Mouse (Mus musculus): ENCODE measurements around the gene Mcemp1. TPM values are rescaled to one million over a fixed set of nuclear protein-coding genes. Genes with fewer than 3 reads are reported as not detected.

Gene Mcemp1
- polyA plus RNA-seq, 1 experiment from 2014 or later = 0.62 TPM

GRCm38 (mm10) chr8:3682435-3682834, 16.9 kb downstream of the Mcemp1 start:
- Histone ChIP-seq H3K36me3 (ENCODE audit: control insufficient read depth, insufficient read depth, low read length) (peaks cover 18% of the 10 kb centered on the region), H3K4me2 (ENCODE audit: low read depth, low read length) (no peak overlapping the region), H3K4me1 (ENCODE audit: control insufficient read depth, insufficient read depth, low read length) (peaks cover 5% of the 10 kb centered on the region; the same call in 1 of the 2 replicates), H3K9me3 (ENCODE audit: control insufficient read depth, low read length) (no peaks in the 10 kb centered on the region), H3K9ac (ENCODE audit: low read depth, low read length) (no peak overlapping the region), H3K27ac (ENCODE audit: low read length) (no peak overlapping the region), H3K27me3 (replicated peaks; ENCODE audit: control insufficient read depth, insufficient read depth, low read length) (no peaks in the 10 kb centered on the region), H3K4me3 (ENCODE audit: low read length) (no peak overlapping the region)
- no peak for ATAC-seq
- WGBS = 90% methylated on average over 5 of the region's 5 CpGs

- no peak overlapping the region for H3K4me3 ChIP-seq (ENCODE audit: low read length)
- H3K27me3 ChIP-seq (replicated peaks; ENCODE audit: control insufficient read depth, insufficient read depth, low read length) = no peaks in the 10 kb centered on the region
- peaks cover 18% of the 10 kb centered on the region for H3K36me3 ChIP-seq (ENCODE audit: control insufficient read depth, insufficient read depth, low read length)
- WGBS = 78% methylated on average over 6 of the region's 6 CpGs
- no peaks in the 10 kb centered on the region for H3K9me3 ChIP-seq (ENCODE audit: control insufficient read depth, low read length)
- no peak overlapping the region for H3K27ac ChIP-seq (ENCODE audit: low read length)
- no peak overlapping the region for H3K9ac ChIP-seq (ENCODE audit: low read depth, low read length)
- no peak for ATAC-seq
- H3K4me1 ChIP-seq (ENCODE audit: control insufficient read depth, insufficient read depth, low read length) = no peaks in the 10 kb centered on the region
- H3K4me2 ChIP-seq (ENCODE audit: low read depth, low read length) = no peak overlapping the region
Observed at GRCm38 (mm10) chr8:3683408-3684176, 18.0 kb downstream of the Mcemp1 start.

DNA sequence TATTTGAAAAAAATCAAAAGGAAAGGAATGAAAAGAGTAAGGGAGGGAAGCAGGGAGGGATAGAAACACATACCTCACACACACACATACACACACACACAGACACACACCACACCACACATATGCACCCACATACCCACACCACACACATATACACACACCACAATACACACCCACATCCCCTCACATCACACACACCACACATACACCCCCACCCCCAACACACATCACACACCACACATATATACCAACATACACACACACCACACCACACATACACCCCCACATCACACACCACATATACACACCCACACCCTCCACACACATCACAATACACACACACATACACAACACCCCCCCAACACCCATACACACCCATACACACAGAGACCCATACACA, 19.0 kb downstream of the Mcemp1 start:
- no peak for ATAC-seq
- Histone ChIP-seq H3K4me3 (ENCODE audit: low read length) (no peak overlapping the region), H3K9ac (ENCODE audit: low read depth, low read length) (no peak overlapping the region), H3K27me3 (replicated peaks; ENCODE audit: control insufficient read depth, insufficient read depth, low read length) (no peaks in the 10 kb centered on the region), H3K9me3 (ENCODE audit: control insufficient read depth, low read length) (no peaks in the 10 kb centered on the region), H3K4me1 (ENCODE audit: control insufficient read depth, insufficient read depth, low read length) (no peaks in the 10 kb centered on the region), H3K36me3 (ENCODE audit: control insufficient read depth, insufficient read depth, low read length) (peaks cover 10% of the 10 kb centered on the region), H3K4me2 (ENCODE audit: low read depth, low read length) (no peak overlapping the region), H3K27ac (ENCODE audit: low read length) (no peak overlapping the region)

GRCm38 (mm10) chr8:3685422-3685821, 19.9 kb downstream of the Mcemp1 start:
- Histone ChIP-seq H3K4me3 (ENCODE audit: low read length) (no peak overlapping the region), H3K4me2 (ENCODE audit: low read depth, low read length) (no peak overlapping the region), H3K27ac (ENCODE audit: low read length) (no peak overlapping the region), H3K9me3 (ENCODE audit: control insufficient read depth, low read length) (no peaks in the 10 kb centered on the region), H3K9ac (ENCODE audit: low read depth, low read length) (no peak overlapping the region), H3K4me1 (ENCODE audit: control insufficient read depth, insufficient read depth, low read length) (no peaks in the 10 kb centered on the region), H3K36me3 (ENCODE audit: control insufficient read depth, insufficient read depth, low read length) (peaks cover 5% of the 10 kb centered on the region), H3K27me3 (replicated peaks; ENCODE audit: control insufficient read depth, insufficient read depth, low read length) (no peaks in the 10 kb centered on the region)
- WGBS = 61% methylated on average over 5 of the region's 5 CpGs
- no peak for ATAC-seq

- WGBS = 73% methylated on average over 6 of the region's 6 CpGs
- H3K4me2 ChIP-seq (ENCODE audit: low read depth, low read length) = no peak overlapping the region
- H3K36me3 ChIP-seq (ENCODE audit: control insufficient read depth, insufficient read depth, low read length) = no peaks in the 10 kb centered on the region
Observed at GRCm38 (mm10) chr8:3687537-3687936, 22.0 kb downstream of the Mcemp1 start.

DNA sequence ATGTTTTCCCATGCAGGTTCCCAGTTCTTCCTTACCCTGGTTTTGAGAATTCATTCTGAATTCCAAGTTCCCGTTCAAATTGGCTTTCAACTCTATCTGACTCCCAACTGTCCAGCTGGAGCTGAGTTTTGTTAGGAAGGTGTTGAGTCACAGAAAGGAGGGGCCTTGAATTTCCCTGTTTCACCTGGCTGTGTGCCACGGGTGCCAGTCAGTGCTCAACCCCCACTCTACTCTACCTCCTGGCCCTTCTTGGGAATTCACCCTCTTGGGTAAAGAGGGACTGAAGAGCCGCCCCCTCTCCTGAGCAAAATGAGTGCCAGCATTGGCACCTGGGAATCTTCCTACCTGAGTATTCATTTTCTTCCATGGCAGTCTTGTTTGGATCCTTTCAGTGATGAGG, 25.2 kb downstream of the Mcemp1 start:
- H3K9ac ChIP-seq (ENCODE audit: low read depth, low read length) = no peak overlapping the region
- ATAC-seq = no peak
- H3K9me3 ChIP-seq (ENCODE audit: control insufficient read depth, low read length) = no peaks in the 10 kb centered on the region
- H3K27me3 ChIP-seq (replicated peaks; ENCODE audit: control insufficient read depth, insufficient read depth, low read length) = no peaks in the 10 kb centered on the region
- no peak overlapping the region for H3K4me2 ChIP-seq (ENCODE audit: low read depth, low read length)
- no peaks in the 10 kb centered on the region for H3K36me3 ChIP-seq (ENCODE audit: control insufficient read depth, insufficient read depth, low read length)
- 65% methylated on average over 3 of the region's 3 CpGs for WGBS
- H3K27ac ChIP-seq (ENCODE audit: low read length) = no peak overlapping the region
- H3K4me1 ChIP-seq (ENCODE audit: control insufficient read depth, insufficient read depth, low read length) = no peaks in the 10 kb centered on the region
- no peak overlapping the region for H3K4me3 ChIP-seq (ENCODE audit: low read length)

More at GRCm38 (mm10) chr8:3687537-3687936, 22.0 kb downstream of the Mcemp1 start:
- ATAC-seq = no peak
- no peaks in the 10 kb centered on the region for H3K27me3 ChIP-seq (replicated peaks; ENCODE audit: control insufficient read depth, insufficient read depth, low read length)
- H3K4me3 ChIP-seq (ENCODE audit: low read length) = no peak overlapping the region
- H3K4me1 ChIP-seq (ENCODE audit: control insufficient read depth, insufficient read depth, low read length) = no peaks in the 10 kb centered on the region
- H3K9ac ChIP-seq (ENCODE audit: low read depth, low read length) = no peak overlapping the region
- no peak overlapping the region for H3K27ac ChIP-seq (ENCODE audit: low read length)
- no peaks in the 10 kb centered on the region for H3K9me3 ChIP-seq (ENCODE audit: control insufficient read depth, low read length)

- H3K4me2 ChIP-seq (ENCODE audit: low read depth, low read length) = no peak within 1 kb of the TSS
Observed at GRCm38 (mm10) chr8:3694121-3694520, 28.6 kb downstream of the Mcemp1 start, which contains the start of gene Fcer2a. Fcer2a (minus strand) TSS chr8:3694175.

GRCm38 (mm10) chr8:3701491-3701890, 35.9 kb downstream of the Mcemp1 start:
- Histone ChIP-seq H3K36me3 (ENCODE audit: control insufficient read depth, insufficient read depth, low read length) (no peaks in the 10 kb centered on the region), H3K4me2 (ENCODE audit: low read depth, low read length) (no peak overlapping the region), H3K27ac (ENCODE audit: low read length) (no peak overlapping the region), H3K27me3 (replicated peaks; ENCODE audit: control insufficient read depth, insufficient read depth, low read length) (no peaks in the 10 kb centered on the region), H3K4me1 (ENCODE audit: control insufficient read depth, insufficient read depth, low read length) (no peaks in the 10 kb centered on the region), H3K9me3 (ENCODE audit: control insufficient read depth, low read length) (no peaks in the 10 kb centered on the region), H3K4me3 (ENCODE audit: low read length) (no peak overlapping the region), H3K9ac (ENCODE audit: low read depth, low read length) (no peak overlapping the region)
- no peak for ATAC-seq
- 89% methylated on average over 1 of the region's 1 CpGs for WGBS

More at GRCm38 (mm10) chr8:3694121-3694520, 28.6 kb downstream of the Mcemp1 start, which contains the start of gene Fcer2a:
- no peak for ATAC-seq
- no peak within 1 kb of the TSS for H3K27ac ChIP-seq (ENCODE audit: low read length)
- no peak within 1 kb of the TSS for H3K9ac ChIP-seq (ENCODE audit: low read depth, low read length)
- no peaks in the 10 kb centered on the region for H3K9me3 ChIP-seq (ENCODE audit: control insufficient read depth, low read length)
- WGBS = 81% methylated on average over 3 of the region's 3 CpGs
- H3K4me1 ChIP-seq (ENCODE audit: control insufficient read depth, insufficient read depth, low read length) = no peaks in the 10 kb centered on the region
- no peak within 1 kb of the TSS for H3K4me3 ChIP-seq (ENCODE audit: low read length)
- no peaks in the 10 kb centered on the region for H3K36me3 ChIP-seq (ENCODE audit: control insufficient read depth, insufficient read depth, low read length)
- no peaks in the 10 kb centered on the region for H3K27me3 ChIP-seq (replicated peaks; ENCODE audit: control insufficient read depth, insufficient read depth, low read length)

DNA sequence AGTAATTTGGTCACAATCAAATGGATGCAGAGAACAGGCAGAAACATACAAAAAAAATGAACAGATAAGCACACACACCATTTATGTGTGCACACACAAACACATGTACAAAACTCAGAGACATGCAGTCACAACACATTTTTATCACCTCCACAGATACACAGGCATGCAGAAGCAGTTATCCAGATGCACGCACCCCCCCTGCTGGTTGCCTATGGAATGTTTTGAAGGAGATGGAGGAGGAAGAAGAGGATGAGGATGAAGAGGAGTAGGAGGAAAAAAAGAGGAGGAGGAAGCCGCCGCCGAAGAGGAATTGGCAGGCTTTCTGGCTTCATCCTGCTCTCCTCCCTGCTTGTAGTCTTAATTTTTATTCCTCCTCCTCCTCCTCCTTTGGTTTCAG, 40.2 kb downstream of the Mcemp1 start:
- Histone ChIP-seq H3K27ac (ENCODE audit: low read length) (no peak overlapping the region), H3K9ac (ENCODE audit: low read depth, low read length) (no peak overlapping the region), H3K9me3 (ENCODE audit: control insufficient read depth, low read length) (no peaks in the 10 kb centered on the region), H3K27me3 (replicated peaks; ENCODE audit: control insufficient read depth, insufficient read depth, low read length) (no peaks in the 10 kb centered on the region), H3K4me3 (ENCODE audit: low read length) (no peak overlapping the region), H3K4me1 (ENCODE audit: control insufficient read depth, insufficient read depth, low read length) (no peaks in the 10 kb centered on the region), H3K36me3 (ENCODE audit: control insufficient read depth, insufficient read depth, low read length) (no peaks in the 10 kb centered on the region), H3K4me2 (ENCODE audit: low read depth, low read length) (no peak overlapping the region)
- 60% methylated on average over 4 of the region's 4 CpGs for WGBS
- ATAC-seq = no peak

- Histone ChIP-seq H3K4me2 (ENCODE audit: low read depth, low read length) (no peak overlapping the region), H3K4me3 (ENCODE audit: low read length) (no peak overlapping the region), H3K27me3 (replicated peaks; ENCODE audit: control insufficient read depth, insufficient read depth, low read length) (no peaks in the 10 kb centered on the region), H3K9ac (ENCODE audit: low read depth, low read length) (no peak overlapping the region), H3K36me3 (ENCODE audit: control insufficient read depth, insufficient read depth, low read length) (no peaks in the 10 kb centered on the region), H3K27ac (ENCODE audit: low read length) (no peak overlapping the region), H3K4me1 (ENCODE audit: control insufficient read depth, insufficient read depth, low read length) (no peaks in the 10 kb centered on the region), H3K9me3 (ENCODE audit: control insufficient read depth, low read length) (no peaks in the 10 kb centered on the region)
- 66% methylated on average over 7 of the region's 7 CpGs for WGBS
- ATAC-seq = no peak
Observed at GRCm38 (mm10) chr8:3707611-3708010, 42.1 kb downstream of the Mcemp1 start.
